Mouse (Mus musculus): ENCODE data around the gene Olfr222. TPM values are rescaled to one million over a fixed set of nuclear protein-coding genes. Genes with fewer than 3 reads are reported as not detected.

Olfr222 gene
- polyA plus RNA-seq (2017; shearing (Covaris generic)): not detected

DNA sequence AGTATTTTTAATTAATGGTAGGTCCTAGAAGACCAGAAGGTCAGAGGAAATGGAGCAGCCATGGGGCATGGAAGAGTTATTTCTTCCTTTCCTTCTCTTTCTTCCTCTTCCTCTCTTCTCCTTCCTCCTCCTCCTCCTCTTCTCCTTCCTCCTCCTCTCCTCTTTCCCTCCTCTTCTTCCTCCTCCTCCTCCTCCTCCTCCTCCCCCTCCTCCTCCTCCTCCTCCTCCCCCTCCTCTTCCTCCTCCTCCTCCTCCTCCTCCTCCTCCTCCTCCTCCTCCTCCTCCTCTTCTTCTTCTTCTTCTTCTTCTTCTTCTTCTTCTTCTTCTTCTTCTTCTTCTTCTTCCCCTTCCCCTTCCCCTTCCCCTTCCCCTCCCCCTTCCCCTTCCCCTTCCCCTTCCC is at the start of gene Olfr222:
TSS of gene Olfr222 (minus strand) at position 101 of the 400 bp plus-strand sequence.

DNA sequence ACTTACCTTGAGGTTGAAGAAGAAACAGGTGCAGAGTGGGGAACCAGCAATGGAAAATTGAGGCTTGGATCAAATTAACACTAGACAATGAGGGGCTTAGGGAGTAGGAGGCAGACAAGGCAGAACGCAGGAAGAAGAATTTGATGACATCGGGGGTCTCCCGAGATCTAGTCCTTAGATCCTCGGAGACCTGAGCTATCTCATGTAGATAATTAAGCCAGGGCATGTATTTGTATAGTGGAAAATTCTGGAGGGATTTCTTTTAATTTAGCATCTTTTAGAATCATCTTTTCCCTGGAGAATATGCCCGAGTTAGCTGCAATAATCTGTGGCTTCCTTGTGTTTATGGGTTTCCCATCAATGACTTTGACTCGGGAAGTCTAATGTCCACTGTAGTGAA is 17.2 kb upstream of the Olfr222 start, which contains the start of gene Olfr223:
TSS of gene Olfr223 (minus strand) at position 101 of the 400 bp plus-strand sequence.

DNA sequence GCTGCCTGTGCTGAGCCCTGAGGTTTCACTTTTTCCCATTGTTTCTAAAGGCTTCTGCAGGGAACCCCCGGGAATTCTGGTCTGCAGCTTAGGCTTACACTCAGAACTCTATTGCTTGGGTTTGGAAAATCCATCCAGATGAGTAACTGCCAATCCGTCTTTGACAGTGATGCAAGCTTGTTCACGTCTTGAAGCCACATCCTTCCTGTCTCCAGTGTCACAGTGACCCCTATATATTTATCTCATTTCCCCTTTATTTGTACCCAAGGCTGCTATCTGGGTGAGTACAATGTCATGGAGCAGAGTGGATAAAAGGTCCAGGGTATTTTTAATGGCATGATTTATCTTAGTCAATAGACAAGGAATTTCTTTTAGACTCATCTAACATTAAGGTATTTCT is 34.7 kb downstream of the Olfr222 start, which contains the start of gene Nlrp3:
TSS of gene Nlrp3 (plus strand) at position 245 of the 400 bp plus-strand sequence.

DNA sequence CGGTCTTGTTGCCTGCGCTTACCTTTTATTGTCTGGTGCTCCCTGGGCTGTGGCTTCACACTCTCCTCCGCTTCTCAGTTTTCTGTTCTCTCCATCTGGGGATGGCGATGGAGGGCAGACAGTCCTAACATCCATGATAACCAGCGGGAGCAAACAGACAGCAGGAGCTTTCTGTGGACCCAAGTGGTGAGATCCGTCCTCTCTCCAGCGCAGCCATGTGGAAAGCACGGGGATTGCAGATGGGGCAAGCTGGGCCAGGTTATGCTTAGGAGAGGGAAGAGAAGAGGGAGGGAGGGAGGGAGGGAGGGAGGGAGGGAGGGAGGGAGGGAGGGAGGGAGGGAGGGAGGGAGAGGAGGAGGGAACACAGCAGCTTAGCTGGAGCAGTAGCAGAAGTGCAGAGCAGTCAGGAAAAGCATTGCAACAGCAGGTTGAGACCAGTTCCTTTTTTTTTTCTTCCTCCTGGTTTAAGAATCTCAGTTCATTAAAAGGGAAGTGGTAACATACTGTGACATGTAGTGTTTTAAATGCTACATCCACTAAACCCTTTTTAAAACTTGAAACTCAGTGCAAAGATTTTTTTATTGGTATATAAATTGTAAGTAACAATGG is 49.5 kb downstream of the Olfr222 start, which contains the start of gene Zkscan17:
TSS of gene Zkscan17 (minus strand) at position 280 of the 609 bp plus-strand sequence.

Other genes starting within 250 kb of the Olfr222 start
- gene Prss38, start 200.6 kb downstream of the Olfr222 start, polyA plus RNA-seq (2017; shearing (Covaris generic)): not detected
- gene Jmjd4, start 126.2 kb downstream of the Olfr222 start, polyA plus RNA-seq (2017; shearing (Covaris generic)): 14.5 TPM
- gene Snap47, start 125.0 kb downstream of the Olfr222 start, polyA plus RNA-seq (2017; shearing (Covaris generic)): 64.8 TPM
- 2.9 TPM for gene Zfp867, start 103.8 kb downstream of the Olfr222 start, polyA plus RNA-seq (2017; shearing (Covaris generic))
- gene Zkscan17, start 49.5 kb downstream of the Olfr222 start, polyA plus RNA-seq (2017; shearing (Covaris generic)): 28.0 TPM
- gene Nlrp3, start 34.7 kb downstream of the Olfr222 start, polyA plus RNA-seq (2017; shearing (Covaris generic)): not detected
- not detected for gene Olfr223, start 17.1 kb upstream of the Olfr222 start, polyA plus RNA-seq (2017; shearing (Covaris generic))
- 10.2 TPM for gene Mprip, start 85.1 kb upstream of the Olfr222 start, polyA plus RNA-seq (2017; shearing (Covaris generic))
- 0.16 TPM for gene Pld6, start 211.4 kb upstream of the Olfr222 start, polyA plus RNA-seq (2017; shearing (Covaris generic))
- gene Flcn, start 233.8 kb upstream of the Olfr222 start, polyA plus RNA-seq (2017; shearing (Covaris generic)): 68.5 TPM